Mouse (Mus musculus) ES-Bruce4 (cell line): ENCODE results near the gene Dlg1. TPM values are rescaled to one million over a fixed set of nuclear protein-coding genes. Genes with fewer than 3 reads are reported as not detected.
"Not testable (repeated sequence)": the region's sequence is repeated elsewhere in the genome, so short reads cannot be mapped to it uniquely, and the experiment has no call there.

Source experiments
- H3K27ac ChIP-seq: 2 replicates; pipeline ENCODE4 v1.5.1; 2012; ENCODE audit warnings: low read length, inconsistent platforms; ENCODE audit not compliant: insufficient read depth
- H3K27me3 ChIP-seq: 2 replicates; pipeline ENCODE4 v1.6.1; 2012; ENCODE audit warnings: mild to moderate bottlenecking, low read length, inconsistent platforms; ENCODE audit not compliant: control insufficient read depth, poor library complexity, insufficient read depth, severe bottlenecking
- H3K36me3 ChIP-seq: 2 replicates; pipeline ENCODE4 v1.6.1; 2012; ENCODE audit warnings: inconsistent platforms, mild to moderate bottlenecking, low read length, moderate library complexity; ENCODE audit not compliant: control insufficient read depth, poor library complexity, insufficient read depth, severe bottlenecking
- H3K4me1 ChIP-seq: one replicate; pipeline ENCODE4 v1.8.1; 2011; ENCODE audit warnings: low read length; ENCODE audit not compliant: control insufficient read depth, insufficient read depth
- H3K4me3 ChIP-seq: 2 replicates; pipeline ENCODE4 v1.5.1; 2011; ENCODE audit warnings: low read depth, mild to moderate bottlenecking, low read length
- H3K9ac ChIP-seq: 2 replicates; pipeline ENCODE4 v1.6.1; 2012; ENCODE audit warnings: low read depth, mild to moderate bottlenecking, inconsistent platforms; ENCODE audit not compliant: poor library complexity, severe bottlenecking
- H3K9me3 ChIP-seq: replicated peaks from 2 replicates; pipeline ENCODE4 v1.6.1; 2012; ENCODE audit warnings: mild to moderate bottlenecking, low read length, inconsistent platforms; ENCODE audit not compliant: control insufficient read depth, poor library complexity, insufficient read depth, severe bottlenecking
- CTCF ChIP-seq: IDR thresholded peaks from one replicate; pipeline ENCODE4 v1.8.1; 2011; ENCODE audit warnings: low read depth, low read length
- EP300 ChIP-seq: IDR thresholded peaks from 2 replicates; pipeline ENCODE4 v1.6.1; 2011; ENCODE audit warnings: low read depth, low read length; ENCODE audit not compliant: insufficient read depth
- POLR2A ChIP-seq: IDR thresholded peaks from one replicate; pipeline ENCODE4 v1.8.1; 2011; ENCODE audit warnings: low read length; ENCODE audit not compliant: insufficient read depth
- polyA plus RNA-seq: library from polyadenylated mRNA; stranded (reverse); fragments of >200 nt; gene quantifications from 2 replicates; pipeline ENCODE4 v1.2.4, GENCODE M21; 2011; ENCODE audit warnings: low read depth; ENCODE audit not compliant: missing spikeins, insufficient read depth, insufficient read length

The Dlg1 gene
- polyA plus RNA-seq, 1 experiment: 154 TPM

GRCm38 (mm10) chr16:31724121-31724520 is 60.9 kb downstream of the Dlg1 start:
- TF ChIP-seq POLR2A: no peak
- no peak for TF ChIP-seq CTCF
- TF ChIP-seq EP300: no peak
- H3K36me3 ChIP-seq: no peaks in the 10 kb centered on the region
- H3K27ac ChIP-seq: no peak overlapping the region
- no peak overlapping the region for H3K9ac ChIP-seq
- H3K9me3 ChIP-seq: no peaks in the 10 kb centered on the region
- no peaks in the 10 kb centered on the region for H3K27me3 ChIP-seq
- no peak overlapping the region for H3K4me3 ChIP-seq
- no peaks in the 10 kb centered on the region for H3K4me1 ChIP-seq

- H3K9ac ChIP-seq: no peak overlapping the region
Observed at GRCm38 (mm10) chr16:31724818-31725217, 61.6 kb downstream of the Dlg1 start.

GRCm38 (mm10) chr16:31730971-31731370 is 67.7 kb downstream of the Dlg1 start:
- H3K9me3 ChIP-seq, H3K36me3 ChIP-seq, H3K27ac ChIP-seq, H3K9ac ChIP-seq, H3K27me3 ChIP-seq, H3K4me1 ChIP-seq, H3K4me3 ChIP-seq: not testable (repeated sequence)

More at GRCm38 (mm10) chr16:31724818-31725217, 61.6 kb downstream of the Dlg1 start:
- H3K36me3 ChIP-seq: no peaks in the 10 kb centered on the region
- TF ChIP-seq CTCF: no peak
- no peak for TF ChIP-seq EP300
- no peak for TF ChIP-seq POLR2A
- no peak overlapping the region for H3K27ac ChIP-seq
- H3K4me3 ChIP-seq: no peak overlapping the region
- no peaks in the 10 kb centered on the region for H3K27me3 ChIP-seq
- no peaks in the 10 kb centered on the region for H3K4me1 ChIP-seq
- no peaks in the 10 kb centered on the region for H3K9me3 ChIP-seq

GRCm38 (mm10) chr16:31737081-31737480 is 73.8 kb downstream of the Dlg1 start:
- no peak overlapping the region for H3K9ac ChIP-seq
- H3K4me1 ChIP-seq: no peaks in the 10 kb centered on the region
- H3K4me3 ChIP-seq: no peak overlapping the region
- no peak overlapping the region for H3K27ac ChIP-seq
- no peaks in the 10 kb centered on the region for H3K36me3 ChIP-seq
- H3K27me3 ChIP-seq: no peaks in the 10 kb centered on the region
- H3K9me3 ChIP-seq: no peaks in the 10 kb centered on the region
- TF ChIP-seq CTCF (no peak), EP300 (no peak), POLR2A (no peak)

- Histone ChIP-seq H3K9me3 (no peaks in the 10 kb centered on the region), H3K4me3 (no peak overlapping the region), H3K9ac (no peak overlapping the region), H3K27ac (no peak overlapping the region), H3K4me1 (no peaks in the 10 kb centered on the region), H3K36me3 (no peaks in the 10 kb centered on the region), H3K27me3 (no peaks in the 10 kb centered on the region)
- TF ChIP-seq EP300 (no peak), POLR2A (no peak), CTCF (no peak)
Observed at GRCm38 (mm10) chr16:31737761-31738160, 74.5 kb downstream of the Dlg1 start.

GRCm38 (mm10) chr16:31740271-31740670 is 77.0 kb downstream of the Dlg1 start:
- TF ChIP-seq CTCF: no peak
- TF ChIP-seq EP300: no peak
- no peak for TF ChIP-seq POLR2A
- Histone ChIP-seq H3K36me3 (no peaks in the 10 kb centered on the region), H3K27me3 (no peaks in the 10 kb centered on the region), H3K4me1 (no peaks in the 10 kb centered on the region), H3K9me3 (no peaks in the 10 kb centered on the region), H3K27ac (no peak overlapping the region), H3K4me3 (no peak overlapping the region), H3K9ac (no peak overlapping the region)
